Mouse (Mus musculus): Measurements from ENCODE around the gene Colgalt2. TPM values are rescaled to one million over a fixed set of nuclear protein-coding genes. Genes with fewer than 3 reads are reported as not detected.
A peak's percentile ranks its signal among the peaks of the same experiment; 100 is the strongest.

The Colgalt2 gene
- polyA plus RNA-seq, 1 experiment: 1.1 TPM

DNA sequence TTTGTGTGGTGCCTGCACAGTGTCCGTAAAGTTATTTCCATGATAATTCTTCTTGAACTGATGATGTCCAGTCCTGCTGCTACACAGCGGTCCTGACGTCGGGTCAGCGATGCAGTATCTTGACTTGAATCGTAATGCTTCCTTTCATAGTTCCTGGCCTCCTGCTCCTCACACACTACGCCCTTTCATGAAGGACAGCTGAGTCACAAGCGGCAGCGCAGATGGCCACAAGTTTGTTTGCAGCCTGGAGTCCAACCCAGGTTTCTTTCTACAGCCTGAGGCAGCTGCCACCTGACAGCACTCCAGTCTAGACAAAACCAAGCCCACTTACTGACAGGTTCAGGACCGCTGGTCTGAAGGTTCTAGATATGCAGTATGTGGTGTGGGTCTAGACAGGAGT, 40.2 kb downstream of the Colgalt2 start:
- H3K4me3 ChIP-seq (ENCODE audit: insufficient read depth, low read depth, low read length): no peak overlapping the region
- H3K4me1 ChIP-seq (ENCODE audit: control insufficient read depth, insufficient read depth, insufficient read length, low read length): no peaks in the 10 kb centered on the region
- H3K27ac ChIP-seq (replicated peaks; ENCODE audit: low read depth, low read length): no peak overlapping the region

DNA sequence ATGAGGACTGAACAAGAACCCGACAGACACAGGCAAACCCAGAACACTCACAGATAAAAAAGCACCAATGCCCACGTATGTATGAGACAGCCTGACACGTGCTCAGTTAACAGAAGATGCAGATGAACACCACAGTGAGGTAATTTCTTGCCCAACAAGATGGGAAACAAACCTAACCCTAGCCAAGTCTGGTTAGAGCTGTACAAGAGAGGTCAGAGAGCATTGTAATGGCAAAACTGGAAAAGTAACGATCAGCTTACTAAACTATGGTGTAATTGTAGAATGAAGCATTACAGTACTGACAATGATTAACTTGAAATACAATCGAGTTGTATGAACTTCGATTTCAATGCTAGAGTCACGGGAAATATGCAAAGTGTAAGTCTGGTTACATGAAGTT, 45.0 kb downstream of the Colgalt2 start:
- H3K4me1 ChIP-seq (ENCODE audit: control insufficient read depth, insufficient read depth, insufficient read length, low read length): no peaks in the 10 kb centered on the region
- H3K27ac ChIP-seq (replicated peaks; ENCODE audit: low read depth, low read length): no peak overlapping the region
- H3K4me3 ChIP-seq (ENCODE audit: insufficient read depth, low read depth, low read length): no peak overlapping the region

DNA sequence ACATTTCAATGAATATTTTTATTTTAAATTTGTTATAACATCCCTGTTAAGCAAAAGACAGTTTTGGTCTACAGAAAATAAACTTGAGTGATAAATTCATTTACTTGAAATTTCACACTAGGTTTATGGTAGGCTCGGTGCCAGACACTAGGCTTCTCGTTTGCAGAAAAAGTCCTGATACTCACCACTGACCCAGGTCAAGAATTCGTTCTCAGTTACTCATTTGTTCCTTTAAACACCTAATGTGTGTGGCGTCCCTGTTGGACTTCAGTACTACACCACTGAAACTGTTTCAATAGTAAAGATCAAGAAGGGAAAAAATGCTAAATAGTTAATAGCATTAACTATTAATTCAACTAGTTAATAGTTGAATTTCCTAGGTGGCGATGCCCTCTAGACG, 46.3 kb downstream of the Colgalt2 start:
- no peak overlapping the region for H3K27ac ChIP-seq (replicated peaks; ENCODE audit: low read depth, low read length)
- no peak overlapping the region for H3K4me3 ChIP-seq (ENCODE audit: insufficient read depth, low read depth, low read length)
- no peaks in the 10 kb centered on the region for H3K4me1 ChIP-seq (ENCODE audit: control insufficient read depth, insufficient read depth, insufficient read length, low read length)

DNA sequence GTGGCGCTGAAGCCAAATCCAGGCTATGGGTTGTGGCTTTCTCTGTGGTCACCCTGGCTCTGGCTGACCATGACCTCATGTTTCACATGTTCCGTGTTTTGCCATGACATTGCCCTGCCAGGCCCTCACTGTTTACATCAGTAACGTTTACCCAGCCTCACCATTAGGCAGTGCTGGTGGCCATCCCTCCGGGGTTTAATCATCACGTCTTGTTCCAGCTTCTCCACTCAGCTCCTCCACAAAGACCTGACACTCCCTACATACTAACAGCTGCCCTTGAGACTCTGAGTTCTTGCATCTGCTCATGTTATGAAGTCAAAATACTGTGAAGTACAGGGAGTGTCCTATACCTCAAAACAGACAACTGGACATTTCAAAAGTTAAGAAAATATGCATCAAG, 54.9 kb downstream of the Colgalt2 start:
- Histone ChIP-seq H3K4me3 (ENCODE audit: insufficient read depth, low read depth, low read length) (no peak overlapping the region), H3K27ac (replicated peaks; ENCODE audit: low read depth, low read length) (no peak overlapping the region), H3K4me1 (ENCODE audit: control insufficient read depth, insufficient read depth, insufficient read length, low read length) (peaks cover 2% of the 10 kb centered on the region; the same call in 1 of the 2 replicates)

DNA sequence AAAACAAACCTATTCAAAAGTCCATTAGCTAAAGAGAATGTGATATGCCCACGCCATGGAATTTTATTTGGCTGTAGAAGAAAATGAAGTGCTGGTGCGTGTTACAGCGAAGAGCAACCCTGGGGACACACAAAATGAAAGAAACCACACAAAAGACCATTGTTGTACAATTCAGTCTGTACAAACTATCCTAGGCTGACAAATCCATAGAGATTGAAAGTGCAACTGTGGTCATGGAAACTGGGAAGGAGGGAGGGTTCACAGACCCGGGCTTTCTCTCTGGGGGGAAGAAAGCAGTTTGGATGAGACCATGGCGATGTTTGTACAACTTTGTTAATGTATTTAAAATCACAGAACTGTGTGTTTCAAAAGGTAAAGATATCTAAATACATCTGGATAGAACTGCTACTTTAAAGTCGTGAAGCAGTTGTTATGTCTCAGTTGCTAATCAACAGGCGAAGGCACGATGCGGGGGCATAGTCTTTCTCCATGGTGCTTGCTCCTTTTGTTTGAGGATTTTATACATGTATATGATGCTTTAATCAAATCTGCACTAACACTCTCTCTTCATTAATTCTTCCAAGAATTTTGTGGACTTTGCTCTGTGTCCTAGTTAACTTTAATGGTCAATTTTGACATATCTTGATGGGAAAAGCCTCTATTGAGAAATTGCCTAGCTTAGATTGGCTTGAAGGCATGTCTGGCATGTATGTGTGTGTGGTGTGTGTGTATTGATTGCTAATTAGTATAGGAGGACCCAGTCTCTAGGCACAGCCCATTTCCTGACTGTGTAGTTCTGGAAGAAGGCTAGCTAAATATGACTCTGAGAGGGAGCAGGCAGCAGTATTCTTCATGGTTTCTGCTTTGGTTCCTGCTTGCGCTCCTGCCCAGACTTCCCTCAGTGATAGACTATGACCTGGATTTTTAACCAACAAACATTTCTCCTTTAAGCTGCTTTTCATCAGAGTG, 55.9 kb downstream of the Colgalt2 start:
- no peak overlapping the region for H3K27ac ChIP-seq (replicated peaks; ENCODE audit: low read depth, low read length)
- peaks cover 6% of the 10 kb centered on the region; the same call in 1 of the 2 replicates for H3K4me1 ChIP-seq (ENCODE audit: control insufficient read depth, insufficient read depth, insufficient read length, low read length)
- no peak overlapping the region for H3K4me3 ChIP-seq (ENCODE audit: insufficient read depth, low read depth, low read length)

DNA sequence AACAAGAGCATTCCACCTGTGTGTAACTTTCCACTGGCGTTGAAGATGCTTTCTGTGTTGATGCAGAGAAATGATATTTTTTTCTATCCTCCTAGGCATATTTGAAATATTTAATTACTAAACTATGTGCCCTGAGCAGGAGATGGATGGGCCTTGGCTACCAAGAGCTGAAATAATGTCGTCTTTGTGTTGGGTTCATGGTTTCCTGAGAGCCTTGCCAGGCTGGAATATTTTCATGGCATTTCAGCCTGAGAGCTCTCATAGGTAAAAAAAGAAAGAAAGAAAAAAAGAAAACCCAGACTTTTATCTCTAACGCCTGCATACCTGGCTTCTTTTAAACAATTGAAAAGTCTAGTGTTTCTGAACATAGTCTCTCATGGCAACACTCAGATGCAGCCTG, 56.6 kb downstream of the Colgalt2 start:
- H3K27ac ChIP-seq (replicated peaks; ENCODE audit: low read depth, low read length): no peak overlapping the region
- no peak overlapping the region for H3K4me3 ChIP-seq (ENCODE audit: insufficient read depth, low read depth, low read length)
- H3K4me1 ChIP-seq (ENCODE audit: control insufficient read depth, insufficient read depth, insufficient read length, low read length): peaks cover 8% of the 10 kb centered on the region

DNA sequence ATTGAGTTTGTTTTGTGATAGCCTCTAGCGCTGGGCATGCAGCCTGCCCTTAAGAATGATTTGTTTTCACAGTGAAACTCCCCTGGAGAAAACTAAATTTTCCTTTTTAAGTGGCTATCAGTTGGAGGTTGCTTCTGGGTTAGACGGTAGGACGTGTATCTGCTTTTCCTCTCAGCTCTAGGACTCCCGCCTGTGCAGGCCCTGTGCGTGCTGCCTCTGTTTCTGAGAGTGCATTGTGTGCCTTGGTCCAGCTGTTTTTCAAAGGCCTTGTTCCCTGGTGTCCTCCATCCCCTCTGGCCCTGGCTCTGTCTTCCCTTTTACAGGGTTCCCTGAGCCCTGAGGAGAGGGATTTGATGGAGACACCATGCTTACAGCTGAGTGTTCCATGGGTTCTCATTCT, 58.0 kb downstream of the Colgalt2 start:
- peaks cover 12% of the 10 kb centered on the region for H3K4me1 ChIP-seq (ENCODE audit: control insufficient read depth, insufficient read depth, insufficient read length, low read length)
- no peak overlapping the region for H3K27ac ChIP-seq (replicated peaks; ENCODE audit: low read depth, low read length)

DNA sequence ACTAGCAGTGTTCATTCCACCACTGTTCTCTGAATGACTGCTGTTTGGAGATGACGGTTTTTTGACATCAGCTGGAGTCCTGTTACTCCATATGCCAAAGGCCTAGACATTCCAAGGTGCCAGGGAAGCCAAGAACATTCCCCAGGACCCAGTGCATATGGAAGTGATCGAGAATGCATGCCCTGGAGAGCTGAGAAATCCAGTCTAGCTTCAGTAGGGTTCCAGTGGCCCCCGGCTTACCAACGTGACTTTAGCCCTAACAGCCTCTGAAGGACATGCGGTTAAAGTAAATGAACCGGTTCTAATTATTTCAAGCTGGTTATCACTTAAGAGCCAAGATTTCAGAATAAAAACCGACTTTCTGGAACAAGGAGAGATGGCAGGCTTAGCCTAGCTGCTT, 59.4 kb downstream of the Colgalt2 start:
- Histone ChIP-seq H3K4me3 (ENCODE audit: insufficient read depth, low read depth, low read length) (no peak overlapping the region), H3K4me1 (ENCODE audit: control insufficient read depth, insufficient read depth, insufficient read length, low read length) (peaks cover 12% of the 10 kb centered on the region), H3K27ac (replicated peaks; ENCODE audit: low read depth, low read length) (no peak overlapping the region)

More for the DNA sequence above, 58.0 kb downstream of the Colgalt2 start:
- H3K4me3 ChIP-seq (ENCODE audit: insufficient read depth, low read depth, low read length): no peak overlapping the region

DNA sequence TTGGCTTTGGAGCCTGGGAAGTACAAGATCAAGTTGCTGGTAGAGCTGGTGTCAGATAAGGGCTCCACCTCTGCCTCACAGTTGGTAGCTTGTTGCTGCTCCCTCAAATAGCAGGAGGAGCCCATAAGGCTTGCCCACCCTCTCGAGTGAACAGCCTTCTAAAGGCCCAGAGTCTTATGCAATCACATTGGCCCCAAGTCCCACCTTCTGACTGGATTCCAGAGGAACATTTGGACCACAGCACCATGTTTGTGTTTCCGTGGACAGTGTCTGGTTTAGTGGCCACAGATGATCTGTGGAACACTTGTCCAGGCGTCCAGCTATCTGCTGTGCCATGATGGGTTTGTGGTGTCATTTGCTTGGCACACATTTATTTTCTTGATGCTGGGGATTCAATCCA, 61.3 kb downstream of the Colgalt2 start:
- H3K27ac ChIP-seq (replicated peaks; ENCODE audit: low read depth, low read length): peak overlapping the region; percentile 87
- H3K4me1 ChIP-seq (ENCODE audit: control insufficient read depth, insufficient read depth, insufficient read length, low read length): peaks cover 12% of the 10 kb centered on the region
- H3K4me3 ChIP-seq (ENCODE audit: insufficient read depth, low read depth, low read length): no peak overlapping the region

DNA sequence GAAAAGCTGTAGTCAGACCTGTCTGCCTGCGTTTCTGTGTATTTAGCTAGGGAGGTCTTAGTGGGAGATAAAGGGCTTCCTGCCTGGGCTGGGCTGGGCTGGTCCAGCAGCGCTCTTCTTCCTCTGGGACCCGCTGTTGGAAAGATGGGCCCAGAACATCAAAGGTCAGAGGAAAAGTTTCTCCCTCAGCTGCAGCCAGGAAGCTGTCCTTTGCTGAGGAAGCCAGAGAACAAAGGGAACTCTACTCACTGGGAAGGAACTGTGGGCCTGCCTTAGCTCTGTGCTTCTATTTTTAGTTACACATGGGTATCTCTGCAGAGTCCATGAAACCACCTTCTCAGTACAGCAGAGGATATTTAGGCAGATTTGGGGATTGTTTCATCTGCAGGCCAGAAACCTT, 62.2 kb downstream of the Colgalt2 start:
- Histone ChIP-seq H3K4me3 (ENCODE audit: insufficient read depth, low read depth, low read length) (peak overlapping the region; percentile 6; the same call in 1 of the 2 replicates), H3K4me1 (ENCODE audit: control insufficient read depth, insufficient read depth, insufficient read length, low read length) (peaks cover 12% of the 10 kb centered on the region), H3K27ac (replicated peaks; ENCODE audit: low read depth, low read length) (peak overlapping the region; percentile 87)

DNA sequence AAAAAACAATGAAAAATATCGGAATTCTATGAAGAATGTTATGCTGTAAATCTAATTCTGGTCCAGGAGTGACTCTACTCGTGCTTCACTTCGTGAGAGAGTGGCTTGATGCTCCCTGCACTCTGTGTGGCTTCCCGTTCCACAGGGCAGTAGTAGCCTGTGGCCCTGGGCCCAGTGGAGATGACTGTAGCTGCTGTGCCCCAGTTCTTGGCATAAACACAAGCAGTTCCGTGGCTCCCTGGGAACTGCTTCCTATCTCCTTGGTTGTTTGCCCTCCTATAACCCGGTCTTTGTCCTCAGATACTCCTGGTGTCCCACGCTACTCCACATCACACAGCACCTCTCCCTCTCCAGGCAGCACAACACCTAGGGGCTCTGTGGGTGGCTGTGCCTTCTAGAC, 62.7 kb downstream of the Colgalt2 start:
- Histone ChIP-seq H3K27ac (replicated peaks; ENCODE audit: low read depth, low read length) (peak overlapping the region; percentile 74), H3K4me3 (ENCODE audit: insufficient read depth, low read depth, low read length) (no peak overlapping the region), H3K4me1 (ENCODE audit: control insufficient read depth, insufficient read depth, insufficient read length, low read length) (peaks cover 12% of the 10 kb centered on the region)

DNA sequence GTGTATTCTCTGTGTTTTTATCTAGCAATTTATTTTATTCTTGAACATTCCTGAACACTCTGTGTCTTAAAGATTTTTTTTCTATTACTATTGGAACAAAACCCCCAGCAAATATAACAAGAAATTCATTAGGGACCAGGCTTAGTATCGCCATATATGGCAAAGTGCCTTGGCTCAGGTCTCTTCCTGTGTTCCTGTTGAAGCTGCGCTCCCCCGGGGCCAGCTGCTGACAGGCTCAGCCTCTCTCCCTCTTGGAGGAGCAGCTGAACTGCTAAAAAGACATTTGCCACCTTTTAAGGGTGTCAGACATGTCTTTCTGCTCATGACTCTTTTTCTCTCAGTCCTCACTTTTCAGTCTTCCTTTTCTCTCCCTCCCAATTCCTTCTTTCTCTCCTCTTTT, 66.7 kb downstream of the Colgalt2 start:
- peak overlapping the region; percentile 65 for H3K27ac ChIP-seq (replicated peaks; ENCODE audit: low read depth, low read length)
- peaks cover 6% of the 10 kb centered on the region for H3K4me1 ChIP-seq (ENCODE audit: control insufficient read depth, insufficient read depth, insufficient read length, low read length)
- no peak overlapping the region for H3K4me3 ChIP-seq (ENCODE audit: insufficient read depth, low read depth, low read length)

DNA sequence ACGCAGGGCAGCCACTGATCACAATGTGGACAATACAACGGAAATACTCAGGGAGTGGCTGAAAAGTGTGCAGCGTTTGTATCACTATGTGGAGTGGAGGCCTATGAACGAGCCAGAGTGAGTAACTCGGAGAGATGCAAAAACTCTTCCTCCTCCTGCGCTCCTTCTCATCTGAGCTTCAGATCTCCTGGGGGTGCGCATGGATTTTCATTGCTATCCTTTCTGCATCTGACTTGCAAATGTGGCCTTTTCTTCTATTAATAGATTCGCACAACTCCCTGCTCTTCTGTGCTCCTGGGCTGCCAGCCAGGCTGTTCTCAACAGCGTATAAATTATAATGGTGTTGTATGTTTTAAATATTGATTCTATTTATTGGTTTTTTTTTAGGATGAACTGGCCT, 68.8 kb downstream of the Colgalt2 start:
- Histone ChIP-seq H3K4me3 (ENCODE audit: insufficient read depth, low read depth, low read length) (no peak overlapping the region), H3K4me1 (ENCODE audit: control insufficient read depth, insufficient read depth, insufficient read length, low read length) (peaks cover 2% of the 10 kb centered on the region; the same call in 1 of the 2 replicates), H3K27ac (replicated peaks; ENCODE audit: low read depth, low read length) (no peak overlapping the region)

DNA sequence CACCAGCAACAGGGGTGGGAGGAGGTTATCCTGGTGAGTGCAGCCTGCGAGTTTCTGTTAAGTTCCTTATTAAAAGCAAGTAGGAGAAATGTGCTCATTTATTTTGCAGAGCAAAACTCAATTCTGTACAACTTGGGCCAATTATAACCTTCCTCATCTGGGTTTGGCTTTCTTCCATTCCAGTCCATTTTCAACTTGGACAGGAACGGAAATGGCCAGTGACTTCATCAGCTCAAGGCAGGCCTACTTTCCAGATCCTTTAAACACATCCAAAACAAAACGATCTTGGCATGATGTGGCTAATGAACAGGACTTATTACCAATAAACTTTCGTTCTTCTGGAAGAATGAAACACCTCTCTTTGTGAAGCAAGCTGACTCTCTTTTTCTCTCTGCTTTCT, 76.5 kb downstream of the Colgalt2 start:
- Histone ChIP-seq H3K27ac (replicated peaks; ENCODE audit: low read depth, low read length) (no peak overlapping the region), H3K4me1 (ENCODE audit: control insufficient read depth, insufficient read depth, insufficient read length, low read length) (no peaks in the 10 kb centered on the region), H3K4me3 (ENCODE audit: insufficient read depth, low read depth, low read length) (no peak overlapping the region)

DNA sequence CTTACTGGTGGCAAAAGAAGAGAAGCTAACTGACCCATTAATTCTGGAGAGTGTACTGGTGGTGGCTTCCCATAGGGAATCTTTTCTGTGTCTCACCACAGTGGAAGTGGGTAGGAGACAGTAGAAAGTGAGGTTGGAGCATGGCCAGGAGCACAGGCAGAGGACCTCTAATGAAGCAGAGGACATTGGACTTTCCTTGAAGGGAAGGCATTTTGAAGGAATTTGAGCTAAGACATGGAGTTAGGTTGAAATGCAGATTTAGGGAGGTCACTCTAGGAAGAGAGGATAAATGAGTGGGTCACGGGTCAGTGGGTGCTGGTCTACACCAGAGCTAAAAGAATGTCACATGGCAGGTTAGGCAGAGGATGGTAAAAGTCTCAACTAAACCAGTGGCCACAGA, 91.2 kb downstream of the Colgalt2 start:
- Histone ChIP-seq H3K4me1 (ENCODE audit: control insufficient read depth, insufficient read depth, insufficient read length, low read length) (no peaks in the 10 kb centered on the region), H3K27ac (replicated peaks; ENCODE audit: low read depth, low read length) (no peak overlapping the region), H3K4me3 (ENCODE audit: insufficient read depth, low read depth, low read length) (no peak overlapping the region)

DNA sequence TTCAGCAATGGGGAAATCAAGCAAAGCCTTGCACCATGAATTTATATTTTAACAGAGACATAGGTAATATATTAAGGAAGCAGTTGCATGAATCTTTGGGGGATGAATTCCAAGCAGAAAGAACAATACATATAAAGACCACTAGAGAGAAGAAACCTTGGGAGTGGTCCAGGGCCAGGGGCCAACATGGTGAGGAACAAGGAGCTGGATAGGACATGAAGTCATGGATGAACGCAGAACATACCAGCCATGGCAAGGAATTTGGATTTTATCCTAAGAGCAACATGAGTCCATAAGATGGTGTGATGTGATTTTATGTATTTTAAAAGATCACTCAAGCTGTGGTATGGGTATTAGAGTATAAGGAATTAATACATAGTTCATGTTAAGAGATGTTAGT, 92.6 kb downstream of the Colgalt2 start:
- Histone ChIP-seq H3K4me1 (ENCODE audit: control insufficient read depth, insufficient read depth, insufficient read length, low read length) (no peaks in the 10 kb centered on the region; the same call in 1 of the 2 replicates), H3K27ac (replicated peaks; ENCODE audit: low read depth, low read length) (no peak overlapping the region), H3K4me3 (ENCODE audit: insufficient read depth, low read depth, low read length) (no peak overlapping the region)
